Mouse (Mus musculus): ENCODE measurements around the gene Tjp1.

Gene Tjp1

DNA sequence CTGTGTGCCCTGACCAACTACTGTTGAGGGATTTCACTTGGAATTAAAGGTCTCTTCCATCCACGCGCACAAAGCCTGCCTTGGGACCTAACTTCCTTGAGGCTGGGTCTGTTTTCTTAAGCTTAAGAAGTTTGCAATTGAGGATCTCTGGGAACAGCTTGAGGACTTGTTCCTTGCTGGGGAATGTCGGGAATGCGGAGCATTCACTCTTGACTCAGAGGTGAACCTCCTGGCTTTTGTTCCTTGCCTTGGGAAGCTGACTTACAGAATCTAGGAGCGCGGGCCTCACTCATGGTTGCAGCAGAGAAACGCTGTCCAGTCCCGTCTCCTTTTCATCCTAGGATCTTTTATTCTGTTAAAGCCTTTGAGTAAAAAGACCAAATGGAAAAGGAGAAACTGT lies 97.2 kb downstream of the Tjp1 start:
- no peak for DNase-seq

DNA sequence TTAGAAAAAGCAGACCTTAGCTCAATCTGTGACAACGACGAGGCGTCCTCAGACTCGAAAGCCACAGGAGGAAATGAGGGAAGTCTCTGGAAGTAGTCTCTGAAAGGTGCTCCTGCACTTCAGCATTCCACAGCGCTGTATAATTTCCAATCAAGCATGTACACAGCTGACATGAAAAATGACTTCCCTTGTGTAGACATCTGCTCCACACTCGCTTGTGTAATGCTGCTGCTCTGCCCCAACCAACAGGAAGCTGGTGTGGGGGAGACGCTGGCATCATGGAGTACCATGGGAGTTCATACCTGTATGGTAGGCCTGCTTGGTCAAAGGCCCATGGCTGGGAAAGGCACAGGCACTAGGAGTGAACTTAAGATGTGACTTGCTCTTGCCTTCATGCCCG lies 103.1 kb downstream of the Tjp1 start:
- DNase-seq, result no peak

DNA sequence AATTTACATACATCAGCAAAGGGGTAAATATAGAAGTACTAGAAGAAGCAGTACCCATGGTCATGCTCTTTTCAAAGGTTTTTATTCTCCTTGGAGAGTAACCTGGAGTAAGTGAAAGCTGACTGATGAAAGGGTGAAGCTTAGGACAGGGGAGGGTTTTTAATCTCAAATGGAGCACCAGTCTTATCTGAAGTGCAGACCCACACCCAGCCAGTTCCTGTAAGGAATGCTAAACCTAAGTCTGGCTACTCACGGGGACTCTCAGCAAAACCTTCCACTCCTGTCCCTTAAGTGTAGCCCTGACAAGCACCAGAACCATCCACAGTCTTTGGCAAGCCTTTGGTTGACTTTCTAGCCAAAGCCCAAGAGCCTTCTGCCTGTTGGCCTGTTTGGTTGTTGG lies 105.1 kb downstream of the Tjp1 start:
- no peak for DNase-seq

DNA sequence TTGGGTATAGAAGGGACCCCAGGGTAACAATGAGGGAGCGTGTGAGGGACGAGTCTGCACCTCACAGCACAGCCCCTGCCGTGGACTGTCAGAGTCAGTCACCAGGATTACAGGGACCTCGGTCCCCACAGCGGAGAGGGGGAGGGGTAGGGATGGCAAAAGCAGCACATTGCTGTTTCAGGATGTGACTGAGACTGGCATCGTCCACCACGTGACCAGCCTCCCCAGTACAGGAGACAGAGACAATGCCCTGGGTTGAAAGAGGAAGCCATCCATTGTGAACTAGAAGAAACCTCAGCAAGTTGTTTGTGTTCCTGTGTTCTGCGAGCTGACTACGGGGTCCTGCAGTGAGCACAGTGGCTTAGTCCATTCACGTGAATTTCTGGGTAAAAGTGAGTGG lies 106.1 kb downstream of the Tjp1 start:
- DNase-seq, result no peak

DNA sequence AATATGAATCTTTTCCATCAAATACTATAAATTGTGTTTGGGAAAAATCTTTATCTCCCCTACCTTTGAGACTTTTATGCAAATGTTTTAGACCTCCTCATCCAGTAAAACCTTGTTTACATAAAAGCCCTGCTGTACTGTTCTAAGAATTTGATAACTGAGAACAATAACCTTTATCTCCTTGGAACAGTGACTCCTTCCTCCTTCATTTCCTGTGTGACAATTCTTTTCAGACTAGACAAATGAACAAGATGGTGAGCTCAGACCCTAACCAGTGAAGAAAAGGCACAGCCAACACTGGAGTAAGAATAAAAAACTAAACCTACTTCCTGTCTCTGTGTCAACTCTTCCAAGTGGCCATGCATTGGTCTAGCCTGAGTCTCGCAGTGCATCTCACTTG lies 107.7 kb downstream of the Tjp1 start:
- no peak for DNase-seq

DNA sequence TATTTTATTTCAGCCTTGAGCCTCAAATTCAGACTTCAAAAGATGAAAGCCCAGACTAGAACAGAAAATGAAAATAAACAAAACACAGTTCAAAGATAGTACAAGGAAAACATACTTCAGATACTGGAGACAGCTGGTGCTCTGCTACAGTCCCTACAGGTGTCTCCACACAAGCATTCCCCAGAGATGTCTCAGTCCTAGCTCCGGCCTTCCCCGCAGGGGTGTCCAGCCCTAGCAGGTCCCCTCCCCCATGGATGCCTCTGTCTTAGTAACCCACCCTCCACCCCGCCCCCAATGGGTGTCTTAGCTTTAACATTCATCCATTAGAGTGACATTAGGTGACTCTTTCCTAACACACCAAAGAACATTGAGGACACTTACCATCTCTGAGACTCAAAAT lies 108.6 kb downstream of the Tjp1 start:
- DNase-seq, result no peak

DNA sequence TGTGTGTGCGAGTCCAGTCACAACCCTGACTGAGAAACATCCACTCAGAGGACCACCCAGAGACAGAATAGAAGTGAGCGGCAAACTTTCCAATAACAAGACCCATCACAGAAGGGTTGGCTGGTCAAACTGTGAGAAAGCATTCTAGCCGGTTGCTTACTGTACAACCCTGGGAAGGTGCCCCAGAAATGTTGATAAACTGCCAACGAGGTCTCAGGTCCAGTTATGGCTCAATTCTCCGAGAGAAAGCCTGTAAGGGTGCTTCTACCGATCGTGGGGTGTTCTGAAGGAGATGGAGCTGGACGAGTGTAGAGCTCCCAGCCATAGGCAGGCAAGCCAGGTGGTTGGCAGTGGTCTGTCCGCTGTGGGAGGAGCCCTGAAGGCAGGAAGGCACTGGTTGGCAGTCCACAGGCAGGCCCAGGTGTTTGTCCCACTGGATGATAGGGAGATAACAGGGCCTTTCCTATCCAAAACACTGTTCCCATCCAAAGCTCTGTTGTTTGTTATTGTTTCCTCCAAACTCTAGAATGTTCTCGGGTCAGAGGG lies 109.1 kb downstream of the Tjp1 start:
- DNase-seq, result no peak

DNA sequence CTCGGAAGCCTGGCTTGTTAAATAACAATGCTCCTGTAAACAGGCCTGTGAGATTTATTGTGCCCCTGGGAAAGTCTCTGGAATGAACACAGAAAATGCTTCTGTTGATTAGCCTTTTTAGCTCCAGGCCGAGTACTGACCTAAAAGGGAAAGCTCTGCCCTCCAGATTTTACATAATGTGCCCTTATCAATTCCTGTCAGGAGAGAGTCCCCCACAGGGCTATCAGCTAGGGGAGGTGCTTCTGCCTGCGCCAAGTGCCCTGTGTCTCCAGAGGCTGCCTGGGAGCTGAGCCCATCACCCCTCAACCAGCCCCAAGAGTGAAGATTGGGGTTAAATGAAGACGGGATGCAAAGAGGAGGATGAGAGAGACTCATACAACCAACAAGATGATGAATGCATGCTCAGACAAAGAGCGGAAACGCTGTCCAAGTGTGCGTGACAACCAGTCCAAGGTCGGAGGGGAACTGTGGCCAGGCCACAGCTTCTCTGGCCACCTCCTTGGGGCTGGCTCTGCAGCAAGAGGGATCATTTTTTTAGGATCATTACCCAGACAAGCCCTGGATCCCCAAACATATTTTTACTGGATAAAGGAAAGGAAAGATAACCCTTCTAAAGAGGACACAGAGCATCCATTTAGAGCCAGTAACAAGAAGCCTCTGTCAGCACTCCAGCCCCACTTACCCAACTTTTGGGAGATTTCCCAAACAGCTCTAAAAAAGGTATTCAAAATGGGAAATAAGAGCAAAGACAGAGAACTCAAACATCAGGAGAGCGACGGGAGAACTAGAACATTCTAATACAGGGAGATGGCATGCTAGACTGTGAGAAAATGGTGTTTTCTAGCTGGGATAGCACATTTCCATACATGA lies 110.1 kb downstream of the Tjp1 start:
- DNase-seq, result no peak

DNA sequence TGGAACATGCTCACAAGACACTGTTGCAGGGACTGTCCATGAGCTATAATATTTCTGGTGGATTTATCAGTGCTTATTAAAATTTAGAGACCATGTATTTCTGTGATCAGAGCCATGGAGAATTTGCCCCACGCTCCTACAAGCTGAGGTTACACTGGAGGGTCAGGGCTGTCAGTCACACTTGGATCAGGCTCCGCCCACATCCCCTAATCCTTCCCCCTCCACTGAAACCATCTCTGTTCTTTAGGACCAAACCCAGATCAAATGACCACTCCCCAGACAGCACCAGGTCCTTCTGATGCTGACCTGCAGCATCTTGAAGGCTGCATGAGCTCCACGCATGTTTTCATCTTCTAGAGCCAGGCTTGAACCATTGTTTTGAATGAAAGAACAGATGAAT lies 111.1 kb downstream of the Tjp1 start:
- DNase-seq, result no peak

DNA sequence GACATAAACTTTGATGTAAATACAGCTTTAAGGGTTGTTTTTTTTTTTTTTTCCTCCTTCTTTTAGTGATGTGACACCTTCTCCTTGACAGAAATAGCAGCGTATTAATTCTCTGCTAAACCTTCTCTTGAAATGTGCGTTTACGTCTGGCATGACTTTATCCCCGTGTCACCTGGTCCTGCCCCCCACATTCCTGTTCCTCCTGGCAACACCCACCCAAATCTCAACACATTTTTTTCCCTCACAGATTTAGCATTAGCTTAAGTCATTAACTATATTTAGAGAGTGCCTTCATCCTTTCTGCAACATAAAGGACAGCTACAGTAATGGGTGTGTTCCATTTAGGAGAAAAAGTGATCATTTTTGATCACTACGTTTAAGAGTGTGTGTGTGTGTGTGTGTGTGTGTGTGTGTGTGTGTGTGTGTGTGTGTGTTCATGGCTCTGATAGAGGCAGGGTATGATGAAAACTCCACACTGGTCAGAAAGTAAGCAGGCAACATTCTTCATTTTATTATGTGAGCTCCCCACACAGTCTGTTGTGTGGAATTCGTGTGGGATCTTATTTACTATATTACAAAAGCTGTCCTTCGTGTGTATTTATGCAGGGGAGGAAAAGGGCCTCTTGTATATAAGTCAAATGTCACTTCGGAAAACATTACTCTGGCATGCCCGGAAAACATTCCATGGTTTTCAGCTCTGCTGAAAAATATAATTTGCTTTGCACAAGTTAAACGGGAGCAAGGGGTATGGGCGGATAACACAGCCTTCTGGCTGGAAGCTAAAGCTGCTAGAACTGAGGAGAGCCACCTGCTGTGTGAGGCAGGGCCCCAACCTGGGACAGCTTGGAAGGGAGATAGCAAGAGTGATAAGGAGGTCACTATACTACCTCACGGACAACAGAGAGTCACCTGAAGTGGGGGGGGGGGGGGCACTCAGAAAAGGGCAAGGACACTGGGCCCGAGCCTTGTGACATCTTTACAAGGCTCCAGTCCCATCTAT lies 113.3 kb downstream of the Tjp1 start:
- no peak for DNase-seq

DNA sequence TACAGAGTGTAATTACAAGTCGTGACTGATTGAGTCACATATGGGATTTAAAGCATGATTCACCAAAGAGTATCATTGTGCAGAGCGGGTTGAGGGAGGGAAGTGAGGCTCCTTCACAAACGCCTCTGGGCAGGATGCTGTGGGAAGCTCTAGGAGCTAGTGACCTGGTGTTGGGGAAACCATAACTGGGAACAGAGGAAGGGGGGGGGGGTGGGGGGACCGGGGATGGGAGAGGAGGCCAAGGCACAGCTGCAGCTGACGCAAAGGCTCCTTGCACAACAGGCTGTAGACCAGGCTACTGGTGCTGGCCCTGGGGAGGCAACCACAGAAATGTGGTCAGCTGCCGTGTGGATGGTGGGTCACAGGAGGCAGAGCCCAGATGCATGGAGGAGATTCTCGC lies 116.9 kb downstream of the Tjp1 start:
- DNase-seq, result no peak

DNA sequence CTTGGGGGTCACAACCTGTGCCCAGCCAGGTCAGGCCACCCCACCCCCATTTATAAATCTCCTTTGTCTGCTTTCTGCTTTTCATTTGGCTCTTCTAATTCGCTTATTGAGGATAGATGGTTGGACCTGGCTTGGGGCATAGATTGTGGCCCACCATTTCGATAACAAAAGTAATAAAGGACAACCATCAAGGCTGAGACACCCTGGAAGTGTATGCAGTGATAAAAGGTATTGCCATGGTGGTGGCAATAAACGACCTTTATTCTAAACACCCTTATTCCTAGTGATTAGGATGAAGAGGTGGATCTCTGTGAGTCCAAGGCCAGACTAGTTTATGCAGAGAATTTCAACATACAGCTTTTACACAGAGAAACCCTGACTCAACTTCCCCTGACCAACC lies 121.2 kb downstream of the Tjp1 start:
- DNase-seq, result no peak

DNA sequence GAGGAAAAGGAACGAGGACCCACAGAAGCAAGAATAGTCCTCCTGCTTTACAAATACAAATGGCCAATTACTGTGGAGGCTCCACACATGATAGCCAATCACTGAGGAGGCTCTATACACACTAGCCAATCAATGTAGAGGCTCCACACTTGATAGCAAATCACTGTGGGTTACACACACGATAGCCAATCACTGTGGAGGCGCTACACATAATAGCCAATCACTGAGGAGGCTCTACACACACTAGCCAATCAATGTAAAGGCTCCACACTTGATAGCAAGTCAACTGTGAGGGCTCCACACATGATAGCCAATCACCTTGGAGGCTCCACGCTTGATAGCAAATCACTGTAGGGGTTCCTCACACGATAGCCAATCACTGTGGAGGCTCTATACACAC lies 125.1 kb downstream of the Tjp1 start:
- no peak for DNase-seq

DNA sequence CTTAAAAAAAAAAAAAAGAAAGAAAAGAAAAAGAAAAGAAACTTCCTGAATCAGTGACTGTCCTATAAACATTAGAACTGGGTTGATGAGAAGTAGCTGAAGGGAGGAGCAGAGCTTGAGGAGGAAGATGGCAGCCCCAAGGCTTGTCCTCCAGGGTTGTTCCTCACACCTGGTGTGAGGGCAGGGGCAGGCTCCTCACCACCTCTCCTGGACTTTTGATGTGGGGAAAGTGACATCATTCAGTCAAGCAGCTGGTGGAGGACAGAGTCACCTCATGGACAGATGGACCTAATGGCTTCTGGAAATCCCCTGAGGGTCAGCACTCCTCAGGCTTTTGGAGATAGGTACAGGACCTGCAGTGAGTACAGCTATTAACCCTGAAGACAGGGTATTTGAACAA lies 126.0 kb downstream of the Tjp1 start:
- DNase-seq, result no peak

DNA sequence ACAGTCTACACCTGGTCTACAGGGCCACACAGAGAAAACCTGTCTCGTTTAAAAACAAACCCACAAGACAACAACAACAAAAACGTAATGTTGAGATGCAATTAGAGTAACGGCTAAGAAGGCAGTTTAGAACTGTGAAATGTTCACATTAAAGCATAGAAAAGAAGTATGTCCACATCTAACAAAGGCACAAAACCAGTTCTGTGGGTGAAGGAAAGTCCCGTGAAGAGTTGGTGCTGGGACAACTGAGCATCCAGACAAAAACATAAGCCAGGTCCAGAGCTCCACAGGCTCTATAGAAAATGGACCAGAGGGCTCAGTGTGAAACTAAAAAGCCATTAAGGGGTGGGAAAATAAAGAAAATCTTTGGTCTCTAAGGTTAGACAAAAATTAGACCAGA lies 131.7 kb downstream of the Tjp1 start:
- no peak for DNase-seq

DNA sequence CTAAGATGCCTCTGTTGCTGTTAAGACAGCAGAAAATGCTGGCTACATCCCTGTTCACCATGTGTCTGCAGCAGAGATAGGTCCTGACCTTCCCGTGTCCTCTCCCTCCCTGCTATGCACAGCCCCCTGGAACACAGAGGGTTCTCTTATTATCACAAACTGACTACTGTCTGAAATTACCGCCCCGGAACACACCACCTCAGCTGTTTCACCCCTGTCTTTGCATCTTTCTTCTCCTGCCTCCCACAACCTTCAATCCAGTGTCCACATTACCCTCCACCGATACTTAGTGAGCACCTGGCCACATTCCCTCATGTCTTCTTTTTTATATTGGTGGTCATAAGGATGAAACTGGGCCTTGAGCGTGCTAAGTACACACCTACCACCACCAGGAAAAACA lies 132.4 kb downstream of the Tjp1 start:
- DNase-seq, result no peak

DNA sequence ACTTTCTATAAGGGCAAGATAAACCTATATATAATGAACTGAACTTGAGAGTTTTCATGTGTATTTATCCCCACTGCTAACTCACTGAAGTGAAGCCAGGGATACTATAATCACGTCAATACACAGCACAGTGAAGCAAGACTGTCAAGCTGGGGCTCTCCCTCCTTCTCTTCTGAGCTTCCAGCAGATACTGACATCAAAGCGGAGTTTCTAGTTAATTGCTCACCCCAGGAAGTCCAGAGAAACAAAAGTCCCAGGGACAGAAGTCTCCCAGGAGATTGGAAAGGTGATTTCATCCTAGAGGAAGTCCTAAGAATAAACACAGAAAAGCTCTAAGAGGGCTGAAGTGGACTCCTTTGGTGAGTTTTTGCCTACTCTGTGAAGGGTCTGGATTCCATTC lies 132.9 kb downstream of the Tjp1 start:
- DNase-seq, result no peak

DNA sequence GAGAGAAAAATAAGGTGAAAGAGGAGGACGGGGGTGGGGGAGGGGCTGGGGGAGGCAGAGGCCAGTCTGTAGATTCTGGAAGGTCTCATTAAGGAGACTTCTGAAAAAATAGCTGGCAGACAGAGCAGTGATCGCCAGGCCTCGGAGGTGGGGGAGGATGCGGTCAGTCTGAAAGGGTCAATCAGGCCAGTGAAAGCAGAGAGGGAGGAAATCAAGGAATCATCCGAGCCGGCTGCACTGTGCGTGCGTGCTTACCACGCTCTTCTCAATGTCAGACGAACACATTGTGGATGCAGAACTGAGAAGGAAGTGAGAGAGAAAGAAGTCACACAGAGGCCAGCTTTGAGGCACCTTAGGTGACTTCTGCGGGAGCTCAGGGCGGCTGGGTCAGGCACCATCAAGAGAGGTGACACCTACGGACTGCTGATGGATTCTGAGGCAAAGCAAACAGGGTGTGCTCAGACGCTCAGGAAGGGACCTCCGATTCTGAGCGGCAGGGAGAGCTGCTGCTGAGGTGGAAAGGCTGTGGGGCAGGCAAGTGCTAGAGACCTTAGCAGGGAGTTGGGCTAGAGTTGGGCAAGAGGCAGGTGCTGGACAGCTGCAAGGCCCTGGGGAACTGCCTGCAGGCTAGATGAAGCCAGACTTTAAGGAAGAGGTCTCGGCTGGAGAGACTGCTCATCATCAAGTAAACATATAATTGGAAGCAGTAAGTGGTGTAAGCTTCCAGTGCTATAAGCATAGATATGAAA lies 133.7 kb downstream of the Tjp1 start:
- DNase-seq, result no peak

DNA sequence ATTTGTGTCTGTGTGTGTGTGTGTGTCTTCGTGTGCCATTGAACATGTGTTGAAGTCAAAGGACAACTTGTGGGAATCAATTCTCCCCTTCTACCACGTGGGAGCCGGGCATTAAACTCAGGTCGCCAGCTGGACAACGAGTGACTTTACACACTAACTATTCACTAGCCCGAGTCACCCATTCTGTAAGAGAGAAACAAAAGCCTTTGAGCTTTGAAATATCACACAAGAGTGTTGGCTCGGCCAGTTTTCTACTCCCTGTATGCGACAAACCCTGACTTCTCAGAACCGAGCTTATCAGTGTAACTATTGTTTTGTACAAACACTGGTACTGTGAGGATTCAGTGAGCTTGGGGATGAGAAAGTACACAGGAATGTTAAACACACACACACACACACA lies 134.6 kb downstream of the Tjp1 start:
- no peak for DNase-seq

DNA sequence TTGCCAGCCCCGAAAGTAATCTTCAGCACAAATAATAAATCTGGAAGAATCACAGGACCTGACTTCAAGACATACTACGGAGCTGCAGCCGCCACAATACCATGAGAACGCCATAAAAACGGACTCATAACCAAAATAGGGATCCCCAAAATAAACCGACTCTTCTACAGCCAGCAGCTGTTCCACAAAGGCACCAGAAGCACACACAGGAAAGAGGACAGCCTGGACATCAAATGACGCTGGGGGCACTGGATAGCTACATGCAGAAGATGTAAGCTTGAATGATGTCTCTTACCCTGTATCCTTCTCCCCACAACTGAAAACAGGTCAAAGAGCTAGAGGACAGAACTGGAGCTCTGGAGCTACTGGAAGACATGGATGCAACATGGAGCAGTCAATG lies 138.0 kb downstream of the Tjp1 start:
- DNase-seq, result no peak

DNA sequence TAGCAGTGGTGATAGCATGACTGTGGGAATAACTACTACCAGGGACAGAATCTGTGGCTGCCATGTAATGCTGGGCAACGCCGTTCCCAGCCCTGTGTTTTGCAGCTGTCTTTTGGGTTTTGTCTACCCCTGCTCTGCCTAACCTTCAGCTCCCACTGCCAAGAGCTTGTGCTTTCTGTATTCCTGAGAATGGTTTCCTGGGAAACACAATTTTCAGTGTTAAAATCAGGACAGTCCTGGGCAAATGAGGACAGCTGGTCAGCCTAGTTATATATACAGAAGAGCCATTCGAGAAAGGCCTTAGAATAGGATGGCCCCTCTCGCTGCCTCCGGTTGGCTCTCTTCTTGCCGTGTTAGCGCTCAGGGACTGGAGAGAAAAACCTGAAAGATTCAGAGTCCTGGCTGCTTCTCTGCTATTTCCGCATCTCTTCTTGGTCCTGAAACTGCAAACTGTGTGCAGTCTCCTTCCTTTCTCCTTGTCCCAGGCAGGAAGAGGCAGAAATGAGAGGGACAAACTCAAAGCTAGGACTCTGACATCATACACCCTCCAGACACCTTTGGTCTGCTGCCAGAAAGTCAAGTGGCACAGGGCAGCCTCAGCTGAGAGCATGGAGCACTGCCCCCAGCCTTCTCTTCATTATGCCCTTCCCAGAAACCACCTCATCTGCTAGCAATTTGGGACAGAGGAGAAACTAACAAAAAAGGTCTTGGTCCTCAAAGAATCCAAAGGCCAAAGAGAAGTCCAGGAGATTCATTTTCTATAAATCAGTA lies 139.2 kb downstream of the Tjp1 start:
- peak; percentile 15 for DNase-seq

DNA sequence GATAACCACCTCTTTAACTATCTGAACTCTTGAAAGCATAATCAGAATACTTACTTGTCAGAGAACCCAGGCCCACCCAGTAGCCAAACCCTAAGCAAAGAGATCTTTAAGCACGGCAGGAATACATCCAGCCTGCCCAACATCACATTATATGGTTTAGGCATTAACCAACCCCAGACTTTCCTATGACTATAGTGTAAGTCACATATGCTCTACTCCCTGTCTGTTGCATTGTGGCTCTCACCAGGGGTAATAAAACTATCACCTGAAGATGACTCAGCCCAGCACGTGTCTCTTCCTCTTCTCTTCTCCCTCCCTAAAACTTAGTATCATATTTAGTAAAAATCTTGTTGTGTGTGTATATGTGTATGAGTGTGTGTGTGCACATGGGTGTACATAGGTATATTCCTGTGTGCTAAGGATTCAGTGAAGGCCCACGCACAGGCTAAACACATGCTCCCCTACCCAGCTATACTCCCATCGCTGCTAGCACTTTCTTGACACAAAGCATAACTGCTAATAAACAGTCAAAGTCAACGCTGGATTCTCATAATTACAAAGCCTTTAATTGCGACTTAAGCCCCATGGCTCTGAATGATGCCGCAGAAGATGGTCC lies 139.9 kb downstream of the Tjp1 start:
- DNase-seq, result no peak
